Mouse (Mus musculus) forebrain, postnatal 0 days (tissue): ENCODE data around the gene Ube2g2. TPM values are rescaled to one million over a fixed set of nuclear protein-coding genes. Genes with fewer than 3 reads are reported as not detected.
A peak's percentile ranks its signal among the peaks of the same experiment; 100 is the strongest.

Experiments used
- ATAC-seq: fragments of 200-750 bp; cut with Nextera tagmentation; 2 replicates; pipeline ENCODE4 v1.8.0; 2017; ENCODE audit warnings: mild to moderate bottlenecking, moderate library complexity
- DNase-seq: peaks from one replicate; pipeline ENCODE4 v3.0.0-alpha.2; 2015
- H3K27ac ChIP-seq: fragments of 300-500 bp; sonication (generic); 2 replicates; pipeline ENCODE4 v1.5.1; 2014; ENCODE audit warnings: low read depth, mild to moderate bottlenecking, antibody characterized with exemption, low read length, moderate library complexity, mixed read lengths
- H3K27me3 ChIP-seq: fragments of 300-500 bp; sonication (generic); 2 replicates; pipeline ENCODE4 v1.6.1; 2014; ENCODE audit warnings: mild to moderate bottlenecking, low read length, mixed read lengths; ENCODE audit not compliant: insufficient read depth
- H3K36me3 ChIP-seq: fragments of 300-500 bp; sonication (generic); 2 replicates; pipeline ENCODE4 v1.6.1; 2014; ENCODE audit warnings: mild to moderate bottlenecking, moderate library complexity; ENCODE audit not compliant: insufficient read depth
- H3K4me1 ChIP-seq: fragments of 300-500 bp; sonication (generic); 2 replicates; pipeline ENCODE4 v1.6.1; 2014; ENCODE audit warnings: antibody characterized with exemption; ENCODE audit not compliant: insufficient read depth
- H3K4me2 ChIP-seq: fragments of 300-500 bp; sonication (generic); 2 replicates; pipeline ENCODE4 v1.6.1; 2014; ENCODE audit warnings: low read depth, mild to moderate bottlenecking, moderate library complexity
- H3K4me3 ChIP-seq: fragments of 300-500 bp; sonication (generic); 2 replicates; pipeline ENCODE4 v1.5.1; 2014; ENCODE audit warnings: low read depth, low read length, mixed read lengths
- H3K9ac ChIP-seq: fragments of 300-500 bp; sonication (generic); 2 replicates; pipeline ENCODE4 v1.6.1; 2014; ENCODE audit warnings: mild to moderate bottlenecking
- H3K9me3 ChIP-seq: fragments of 300-500 bp; sonication (generic); 2 replicates; pipeline ENCODE4 v1.6.1; 2016; ENCODE audit warnings: low read length
- CTCF ChIP-seq: sonication (generic); IDR thresholded peaks from 2 replicates; pipeline ENCODE4 v1.5.1; 2016; ENCODE audit warnings: antibody characterized with exemption, control low read depth, low read depth
- WGBS: fragments of 180-500 bp; shearing (Covaris S2); extraction: QIAGEN DNeasy Blood & Tissue Kit; methylation state at CpG from one replicate; pipeline ENCODE4 v1.1.7; 2014; 5-methylcytosine and 5-hydroxymethylcytosine counted together
- polyA plus RNA-seq: library from polyadenylated mRNA; unstranded; fragments of >200 nt; fragmentation: Nextera tagmentation; extraction: Ambion mirVana; gene quantifications from 2 replicates; pipeline ENCODE4 v1.2.1, GENCODE M21; 2015
- total RNA-seq: library from RNA; depleted of rRNA; stranded (reverse); fragments of >200 nt; gene quantifications from 2 replicates; pipeline ENCODE4 v1.2.3, GENCODE M21; 2014

Ube2g2 gene
- total and polyA plus RNA-seq, 2 experiments from 2014 or later: 45.3 to 74.9 TPM

DNA sequence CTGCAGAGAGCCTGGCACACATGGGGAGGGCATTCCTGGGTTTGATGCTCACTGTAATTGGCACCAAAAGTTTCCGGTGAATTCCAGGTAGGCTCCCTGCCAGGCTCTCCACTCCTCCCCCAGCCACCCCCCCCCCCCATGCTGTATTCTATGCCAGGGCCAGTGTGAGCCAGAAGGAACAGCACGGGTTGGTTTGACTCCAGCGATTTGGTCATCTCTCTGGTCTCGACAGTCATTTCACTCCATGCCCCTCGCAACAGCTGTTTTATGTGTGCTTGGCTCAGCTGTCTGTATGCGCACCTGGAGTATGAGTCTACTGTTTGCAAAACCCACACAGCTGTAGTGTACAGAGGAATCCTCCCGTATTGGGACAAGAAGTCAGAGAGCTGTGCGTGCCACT is 44.3 kb downstream of the Ube2g2 start:
- Histone ChIP-seq H3K4me2 (no peak overlapping the region), H3K27me3 (no peaks in the 10 kb centered on the region), H3K9ac (no peak overlapping the region), H3K4me1 (no peaks in the 10 kb centered on the region), H3K9me3 (no peaks in the 10 kb centered on the region), H3K36me3 (no peaks in the 10 kb centered on the region), H3K4me3 (no peak overlapping the region), H3K27ac (no peak overlapping the region)
- WGBS: 67% methylated on average over 8 of the region's 8 CpGs
- no peak for TF ChIP-seq CTCF
- no peak for ATAC-seq
- DNase-seq: no peak

DNA sequence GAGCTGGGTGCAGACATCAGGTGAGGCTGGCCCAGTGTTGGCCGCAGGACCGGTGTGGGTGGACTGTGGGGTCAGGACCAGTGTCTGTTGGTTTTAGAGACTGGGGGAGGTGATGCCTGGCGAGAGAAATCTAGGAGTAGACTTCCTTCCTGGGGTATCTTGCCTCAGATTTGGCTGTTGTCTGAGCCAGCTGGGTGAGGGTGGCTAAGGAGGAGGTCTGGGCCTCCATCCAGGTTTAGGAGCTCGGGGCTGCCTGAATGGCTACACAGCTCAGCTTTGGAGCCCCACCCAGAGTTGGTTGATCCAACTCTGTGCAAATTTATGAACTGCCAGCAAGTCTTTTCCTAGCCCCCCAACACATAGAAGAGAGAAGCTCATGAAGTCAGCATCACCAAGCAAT is 45.3 kb downstream of the Ube2g2 start:
- Histone ChIP-seq H3K27ac (no peak overlapping the region), H3K9ac (no peak overlapping the region), H3K4me2 (no peak overlapping the region), H3K4me3 (no peak overlapping the region), H3K9me3 (no peaks in the 10 kb centered on the region), H3K27me3 (no peaks in the 10 kb centered on the region), H3K36me3 (no peaks in the 10 kb centered on the region), H3K4me1 (no peaks in the 10 kb centered on the region)
- WGBS: 69% methylated on average over 4 of the region's 4 CpGs
- DNase-seq (no peak), ATAC-seq (no peak)
- no peak for TF ChIP-seq CTCF

DNA sequence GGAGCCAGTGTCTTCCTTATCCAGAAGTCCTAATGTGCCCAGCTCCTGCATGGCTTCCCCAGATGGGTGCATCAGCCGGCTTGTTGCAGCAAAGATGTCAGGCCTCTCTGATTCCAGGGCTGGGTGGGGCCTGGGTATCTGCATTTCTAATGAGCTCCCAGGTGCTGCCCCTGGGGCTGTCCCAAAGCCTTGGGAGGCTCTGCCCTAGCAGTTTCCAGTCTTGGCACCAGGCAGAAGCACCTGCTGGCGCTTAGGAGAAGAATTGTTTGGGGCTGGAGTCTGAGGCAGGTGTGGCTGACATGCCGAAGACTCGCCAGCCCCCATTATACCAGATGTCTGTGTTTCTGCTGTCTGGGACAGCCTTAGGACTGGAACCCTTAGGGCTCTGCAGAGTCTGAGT is 48.6 kb downstream of the Ube2g2 start:
- H3K27ac ChIP-seq: no peak overlapping the region
- no peak for DNase-seq

DNA sequence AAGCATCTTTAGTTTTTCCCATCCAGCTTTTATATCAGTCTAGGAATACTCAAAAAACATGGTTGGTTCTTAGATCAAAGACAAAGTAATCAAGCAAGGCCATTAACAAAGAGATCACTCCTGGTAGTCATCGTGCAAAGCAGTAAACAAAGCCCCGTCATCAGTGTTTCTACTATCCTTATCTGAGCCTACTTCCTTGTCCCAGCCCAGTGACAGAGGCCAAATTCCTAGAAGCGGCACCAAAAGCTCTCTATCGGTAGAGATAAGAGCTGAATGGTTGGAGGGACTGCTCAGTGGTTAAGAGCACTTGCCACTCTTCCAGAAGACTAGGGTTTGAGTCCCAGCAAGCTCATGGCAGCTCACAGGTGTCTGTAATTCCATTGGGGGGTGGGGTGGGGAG is 49.4 kb downstream of the Ube2g2 start:
- 88% methylated on average over 4 of the region's 4 CpGs for WGBS
- H3K4me1 ChIP-seq: no peaks in the 10 kb centered on the region
- no peak for TF ChIP-seq CTCF
- H3K27me3 ChIP-seq: no peaks in the 10 kb centered on the region
- H3K9me3 ChIP-seq: no peaks in the 10 kb centered on the region
- no peak overlapping the region for H3K9ac ChIP-seq
- H3K4me3 ChIP-seq: no peak overlapping the region
- no peak for ATAC-seq
- no peak overlapping the region for H3K4me2 ChIP-seq
- H3K27ac ChIP-seq: no peak overlapping the region
- no peak for DNase-seq
- no peaks in the 10 kb centered on the region for H3K36me3 ChIP-seq

More for the DNA sequence above, 48.6 kb downstream of the Ube2g2 start:
- Histone ChIP-seq H3K9ac (no peak overlapping the region), H3K9me3 (no peaks in the 10 kb centered on the region), H3K4me1 (no peaks in the 10 kb centered on the region), H3K36me3 (no peaks in the 10 kb centered on the region), H3K27me3 (no peaks in the 10 kb centered on the region), H3K4me3 (no peak overlapping the region), H3K4me2 (no peak overlapping the region)
- 75% methylated on average over 4 of the region's 4 CpGs for WGBS
- ATAC-seq: no peak
- TF ChIP-seq CTCF: no peak

DNA sequence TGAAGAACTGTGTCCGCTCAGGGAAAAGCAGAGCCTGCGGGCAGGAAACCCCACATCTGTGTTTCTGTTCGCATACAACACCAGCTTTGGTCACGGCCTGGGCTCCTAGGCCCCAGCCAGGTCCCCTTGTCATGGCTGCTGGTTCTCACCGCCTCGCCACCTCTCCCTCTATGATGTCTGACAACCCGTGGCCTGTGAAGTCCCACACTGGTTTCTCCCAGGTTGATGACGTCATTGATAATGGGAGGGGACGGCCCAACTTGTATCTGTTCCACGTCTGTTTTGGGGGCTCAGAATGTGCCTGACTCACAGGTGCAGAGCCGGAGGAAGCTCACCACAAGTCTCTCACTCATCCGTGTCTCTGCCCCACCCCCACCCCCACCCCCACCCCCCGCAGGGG is 51.7 kb downstream of the Ube2g2 start:
- no peak overlapping the region for H3K9ac ChIP-seq
- no peak for TF ChIP-seq CTCF
- no peak overlapping the region for H3K4me3 ChIP-seq
- peaks cover 7% of the 10 kb centered on the region for H3K4me1 ChIP-seq
- peaks cover 9% of the 10 kb centered on the region for H3K27me3 ChIP-seq
- ATAC-seq (no peak), DNase-seq (no peak)
- H3K4me2 ChIP-seq: no peak overlapping the region
- no peaks in the 10 kb centered on the region for H3K36me3 ChIP-seq
- no peak overlapping the region for H3K27ac ChIP-seq
- 65% methylated on average over 13 of the region's 13 CpGs for WGBS
- no peaks in the 10 kb centered on the region for H3K9me3 ChIP-seq

DNA sequence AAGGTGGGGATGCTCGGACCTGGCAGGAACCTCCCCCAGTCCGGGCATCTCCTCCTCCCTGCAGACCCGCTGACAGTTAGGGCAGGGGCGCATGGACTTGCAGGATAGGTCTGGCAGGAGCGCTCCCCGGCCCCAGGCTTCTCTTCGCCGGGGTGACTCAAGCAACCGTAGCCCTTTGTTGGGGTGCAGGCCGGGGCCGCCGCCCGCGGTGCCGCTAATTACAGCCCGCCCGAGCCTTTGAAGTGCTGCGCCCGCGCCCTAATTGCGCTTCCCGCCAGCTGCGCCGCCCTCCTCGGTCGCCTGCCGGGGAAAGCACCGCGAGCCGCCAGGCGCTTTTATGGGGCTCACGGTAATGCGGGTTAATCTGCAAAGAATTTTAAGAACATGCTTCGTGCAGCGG is 55.5 kb downstream of the Ube2g2 start:
- DNase-seq: peak; percentile 22
- Histone ChIP-seq H3K4me1 (peaks cover 7% of the 10 kb centered on the region), H3K9ac (peak overlapping the region; percentile 22; the same call in 1 of the 2 replicates), H3K27me3 (peaks cover 9% of the 10 kb centered on the region), H3K36me3 (no peaks in the 10 kb centered on the region), H3K9me3 (no peaks in the 10 kb centered on the region), H3K4me3 (peak overlapping the region; percentile 35), H3K27ac (no peak overlapping the region), H3K4me2 (peak overlapping the region; percentile 68)
- under 1% methylated on average over 35 of the region's 35 CpGs for WGBS
- peak; percentile 59 for ATAC-seq
- TF ChIP-seq CTCF: no peak

DNA sequence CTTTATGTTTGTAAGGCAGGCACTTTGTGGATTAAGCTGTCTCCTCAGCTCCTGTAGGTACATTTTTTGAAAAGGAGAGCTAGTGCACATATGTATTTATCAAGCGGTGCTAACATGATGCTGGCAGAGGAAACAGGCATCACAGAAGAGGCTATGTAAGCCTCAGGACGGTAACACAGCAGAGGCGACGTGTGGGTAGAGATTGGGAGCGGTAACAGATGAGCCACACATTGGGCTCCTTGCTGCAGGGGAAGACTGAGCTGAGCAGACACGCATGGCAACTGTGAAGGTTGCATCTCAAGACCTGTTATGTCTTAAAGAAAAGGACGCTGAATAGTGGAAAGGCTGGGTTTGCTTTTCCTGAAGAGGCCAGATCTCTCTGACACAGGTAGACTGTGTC is 60.9 kb downstream of the Ube2g2 start:
- 72% methylated on average over 7 of the region's 7 CpGs for WGBS
- no peak for ATAC-seq
- no peak for TF ChIP-seq CTCF
- no peaks in the 10 kb centered on the region for H3K36me3 ChIP-seq
- no peak for DNase-seq
- no peak overlapping the region for H3K27ac ChIP-seq
- H3K9me3 ChIP-seq: no peaks in the 10 kb centered on the region
- H3K4me3 ChIP-seq: no peak overlapping the region
- H3K9ac ChIP-seq: no peak overlapping the region
- no peak overlapping the region for H3K4me2 ChIP-seq
- H3K27me3 ChIP-seq: peaks cover 16% of the 10 kb centered on the region
- H3K4me1 ChIP-seq: peaks cover 2% of the 10 kb centered on the region; the same call in 1 of the 2 replicates

DNA sequence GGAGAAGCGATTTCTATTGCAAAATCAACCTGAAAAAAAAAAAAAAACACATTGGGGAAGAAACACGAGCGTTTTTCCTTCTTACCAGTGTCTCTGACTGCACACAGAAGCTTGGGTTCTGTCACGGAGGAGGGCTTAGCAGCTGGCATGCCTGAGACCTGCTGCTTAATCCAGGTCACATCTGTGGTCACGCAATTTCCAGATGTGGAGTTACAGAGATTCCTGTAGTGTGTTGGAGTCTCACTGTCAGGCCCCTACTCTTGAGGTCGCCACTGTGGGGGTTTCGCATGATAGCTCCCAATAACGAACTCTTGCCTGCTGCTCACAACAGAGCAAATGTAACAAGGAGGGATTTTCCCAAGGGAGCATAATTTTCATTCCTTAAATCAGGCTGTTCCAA is 62.1 kb downstream of the Ube2g2 start:
- 41% methylated on average over 8 of the region's 8 CpGs for WGBS
- ATAC-seq: no peak
- no peak for DNase-seq

More for the DNA sequence above, 62.1 kb downstream of the Ube2g2 start:
- no peaks in the 10 kb centered on the region for H3K9me3 ChIP-seq
- H3K27ac ChIP-seq: no peak overlapping the region
- no peaks in the 10 kb centered on the region for H3K36me3 ChIP-seq
- no peak overlapping the region for H3K4me2 ChIP-seq
- no peak overlapping the region for H3K4me3 ChIP-seq
- H3K9ac ChIP-seq: no peak overlapping the region
- no peak for TF ChIP-seq CTCF
- peaks cover 9% of the 10 kb centered on the region; the same call in 1 of the 2 replicates for H3K27me3 ChIP-seq
- H3K4me1 ChIP-seq: no peaks in the 10 kb centered on the region
